Mouse (Mus musculus) stomach, adult 2 months (tissue): ENCODE data around the gene Scpep1. TPM values are rescaled to one million over a fixed set of nuclear protein-coding genes. Genes with fewer than 3 reads are reported as not detected.

Experiments used
- polyA plus RNA-seq: library from polyadenylated mRNA; depleted of rRNA; stranded (reverse); fragments of >200 nt; gene quantifications from 2 replicates; pipeline ENCODE4 v1.2.3, GENCODE M21; 2012; rRNA removed

The Scpep1 gene
- polyA plus RNA-seq: 5.0 and 5.5 TPM in 2 replicates

GRCm38 (mm10) chr11:88955217-88955969 is at the start of gene Scpep1:
Gene Scpep1, minus strand, starts transcription at chr11:88955465.

DNA sequence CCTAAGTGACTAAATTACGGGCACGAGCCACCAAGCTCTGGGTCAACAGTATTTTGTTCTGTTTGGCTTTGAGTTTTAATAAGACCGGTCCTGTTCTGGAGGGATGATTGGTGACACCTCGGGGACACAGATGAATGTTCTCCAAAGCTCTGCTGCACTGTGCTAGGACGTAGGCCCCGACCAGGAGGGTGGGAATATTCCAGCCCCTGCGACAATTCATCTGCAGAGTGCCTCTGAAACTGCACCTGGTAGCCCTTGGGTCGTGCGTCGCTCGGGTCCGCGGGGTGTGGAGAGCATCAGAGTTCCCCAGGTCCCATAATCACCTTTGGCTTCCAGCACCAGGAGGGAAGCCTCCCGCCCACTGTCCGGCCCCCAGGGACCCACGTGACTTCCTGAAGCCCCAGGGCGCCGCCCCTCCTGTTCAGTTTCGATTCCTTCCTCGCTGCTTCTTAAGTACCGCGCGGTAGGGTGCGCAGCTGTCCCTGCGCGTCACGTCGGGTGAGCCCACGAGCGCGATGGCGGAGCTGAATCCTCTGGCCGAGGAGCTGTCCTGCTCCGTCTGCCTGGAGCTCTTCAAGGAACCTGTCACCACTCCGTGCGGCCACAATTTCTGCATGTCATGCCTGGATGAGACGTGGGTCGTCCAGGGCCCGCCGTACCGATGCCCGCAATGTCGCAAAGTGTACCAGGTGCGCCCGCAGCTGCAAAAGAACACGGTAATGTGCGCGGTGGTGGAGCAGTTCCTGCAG is 43.9 kb upstream of the Scpep1 start, which contains the start of gene Trim25:
Gene Trim25, plus strand, starts transcription at position 403 of the 749 bp plus-strand sequence.

GRCm38 (mm10) chr11:88970202-88970732 is 15.0 kb upstream of the Scpep1 start, which contains the start of gene Coil:
Gene Coil, plus strand, starts transcription at chr11:88970252.

DNA sequence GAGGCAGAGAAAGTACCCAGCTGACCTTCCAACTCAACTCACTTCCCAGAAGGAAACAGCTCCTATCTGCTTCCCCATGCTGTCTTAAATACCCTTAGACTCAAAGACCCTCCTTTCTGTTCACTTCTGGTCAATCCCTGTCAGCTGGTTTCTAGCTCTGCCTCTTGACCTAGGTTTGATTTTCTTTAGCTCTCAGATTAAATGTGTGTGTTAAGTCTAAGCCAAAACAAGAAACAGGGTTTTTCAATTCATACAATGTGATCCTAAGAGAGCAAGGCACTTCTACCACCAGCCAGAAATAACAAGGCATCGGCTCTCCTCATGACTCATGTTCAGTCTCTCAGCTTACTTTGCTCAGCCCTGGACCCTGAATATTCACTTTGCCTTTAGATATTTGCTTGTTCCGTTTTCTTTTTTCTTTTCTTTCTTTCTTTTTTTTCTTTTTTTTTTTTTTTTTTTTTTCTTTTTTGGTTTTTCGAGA is 11.7 kb upstream of the Scpep1 start, which contains the start of gene Elobl:
Gene Elobl, minus strand, starts transcription at position 51 of the 481 bp plus-strand sequence.

Other genes with a start within 250 kb of the Scpep1 start
- 7.0 and 7.8 TPM in 2 replicates for gene Msi2, start 237.0 kb downstream of the Scpep1 start, polyA plus RNA-seq
- 17.2 and 21.6 TPM in 2 replicates for gene Akap1, start 90.9 kb downstream of the Scpep1 start, polyA plus RNA-seq
- gene Elobl, start 11.5 kb upstream of the Scpep1 start, polyA plus RNA-seq: 0.15 and 0.22 TPM in 2 replicates
- 1.4 and 2.2 TPM in 2 replicates for gene Coil, start 14.8 kb upstream of the Scpep1 start, polyA plus RNA-seq
- 29.9 and 34.6 TPM in 2 replicates for gene Trim25, start 43.9 kb upstream of the Scpep1 start, polyA plus RNA-seq
- 1.4 and 2.0 TPM in 2 replicates for gene Dgke, start 111.4 kb upstream of the Scpep1 start, polyA plus RNA-seq
- 0.17 and 0.19 TPM in 2 replicates for gene Gm525, start 118.4 kb upstream of the Scpep1 start, polyA plus RNA-seq